Mouse (Mus musculus) E14TG2a.4 (cell line): ENCODE measurements at regions not wholly inside any gene's neighbourhood (a gene's known extent, or its start where the extent isn't known, plus 50 kb on each side); places are given as distances from the start of the nearest gene placed in this dataset.

ENCODE experiments used
- H3K27me3 ChIP-seq: 2 replicates; pipeline ENCODE4 v1.6.1; 2014; ENCODE audit warnings: low read length, control low read depth; ENCODE audit not compliant: insufficient read depth
- H3K36me3 ChIP-seq: 2 replicates; pipeline ENCODE4 v1.6.1; 2014; ENCODE audit warnings: low read length, control low read depth; ENCODE audit not compliant: insufficient read depth
- H3K4me1 ChIP-seq: replicated peaks from 2 replicates; pipeline ENCODE4 v1.6.1; 2014; ENCODE audit warnings: low read depth, low read length, control low read depth
- H3K4me3 ChIP-seq: replicated peaks from 2 replicates; pipeline ENCODE4 v1.5.1; 2014; ENCODE audit warnings: mild to moderate bottlenecking, low read length
- H3K9me3 ChIP-seq: 2 replicates; pipeline ENCODE4 v1.6.1; 2014; ENCODE audit warnings: low read length, control low read depth
- CTCF ChIP-seq: conservative IDR thresholded peaks from 2 replicates; pipeline ENCODE4 v1.5.1; 2014; ENCODE audit warnings: low read length
- NANOG ChIP-seq: IDR thresholded peaks from 2 replicates; pipeline ENCODE4 v1.6.1; 2014; ENCODE audit warnings: borderline replicate concordance, low read length, mixed read lengths
- POU5F1 ChIP-seq: IDR thresholded peaks from 2 replicates; pipeline ENCODE4 v1.6.1; 2014; ENCODE audit warnings: low read length, borderline replicate concordance

GRCm38 (mm10) chr3:38544718-38545500 lies 60.3 kb upstream of the Ankrd50 start:
- H3K4me1 ChIP-seq: peaks cover 12% of the 10 kb centered on the region
- no peak for TF ChIP-seq NANOG
- TF ChIP-seq POU5F1: no peak
- no peak for TF ChIP-seq CTCF
- H3K9me3 ChIP-seq: no peaks in the 10 kb centered on the region
- no peaks in the 10 kb centered on the region for H3K27me3 ChIP-seq
- H3K36me3 ChIP-seq: no peaks in the 10 kb centered on the region
- no peak overlapping the region for H3K4me3 ChIP-seq

GRCm38 (mm10) chr3:38543816-38544215 lies 59.2 kb upstream of the Ankrd50 start:
- Histone ChIP-seq H3K36me3 (no peaks in the 10 kb centered on the region), H3K27me3 (no peaks in the 10 kb centered on the region), H3K4me3 (no peak overlapping the region), H3K4me1 (peaks cover 16% of the 10 kb centered on the region), H3K9me3 (no peaks in the 10 kb centered on the region)
- no peak for TF ChIP-seq POU5F1
- TF ChIP-seq CTCF: no peak
- TF ChIP-seq NANOG: no peak

- TF ChIP-seq POU5F1 (no peak), NANOG (no peak)
- no peak overlapping the region for H3K4me3 ChIP-seq
- no peaks in the 10 kb centered on the region for H3K36me3 ChIP-seq
- no peaks in the 10 kb centered on the region for H3K9me3 ChIP-seq
- H3K4me1 ChIP-seq: peaks cover 6% of the 10 kb centered on the region; the same call in 1 of the 2 replicates
- no peaks in the 10 kb centered on the region for H3K27me3 ChIP-seq
Measured at GRCm38 (mm10) chr3:38541296-38541695, 56.7 kb upstream of the Ankrd50 start.

- Histone ChIP-seq H3K36me3 (no peaks in the 10 kb centered on the region), H3K4me3 (no peak overlapping the region)
- no peak for TF ChIP-seq NANOG
- no peak for TF ChIP-seq CTCF
- no peak for TF ChIP-seq POU5F1
Measured at GRCm38 (mm10) chr3:38538309-38538708, 53.7 kb upstream of the Ankrd50 start.

GRCm38 (mm10) chr3:38537770-38538169 lies 53.1 kb upstream of the Ankrd50 start:
- no peak for TF ChIP-seq NANOG
- TF ChIP-seq POU5F1: no peak
- TF ChIP-seq CTCF: no peak
- Histone ChIP-seq H3K9me3 (no peaks in the 10 kb centered on the region), H3K27me3 (no peaks in the 10 kb centered on the region), H3K4me1 (peaks cover 5% of the 10 kb centered on the region; the same call in 1 of the 2 replicates), H3K4me3 (no peak overlapping the region), H3K36me3 (no peaks in the 10 kb centered on the region)

More at GRCm38 (mm10) chr3:38538309-38538708, 53.7 kb upstream of the Ankrd50 start:
- H3K4me1 ChIP-seq: peaks cover 5% of the 10 kb centered on the region; the same call in 1 of the 2 replicates
- no peaks in the 10 kb centered on the region for H3K27me3 ChIP-seq
- no peaks in the 10 kb centered on the region for H3K9me3 ChIP-seq
